Comparison of ENCODE assay signal across 8 mouse cellular contexts in the genomic region with DNA sequence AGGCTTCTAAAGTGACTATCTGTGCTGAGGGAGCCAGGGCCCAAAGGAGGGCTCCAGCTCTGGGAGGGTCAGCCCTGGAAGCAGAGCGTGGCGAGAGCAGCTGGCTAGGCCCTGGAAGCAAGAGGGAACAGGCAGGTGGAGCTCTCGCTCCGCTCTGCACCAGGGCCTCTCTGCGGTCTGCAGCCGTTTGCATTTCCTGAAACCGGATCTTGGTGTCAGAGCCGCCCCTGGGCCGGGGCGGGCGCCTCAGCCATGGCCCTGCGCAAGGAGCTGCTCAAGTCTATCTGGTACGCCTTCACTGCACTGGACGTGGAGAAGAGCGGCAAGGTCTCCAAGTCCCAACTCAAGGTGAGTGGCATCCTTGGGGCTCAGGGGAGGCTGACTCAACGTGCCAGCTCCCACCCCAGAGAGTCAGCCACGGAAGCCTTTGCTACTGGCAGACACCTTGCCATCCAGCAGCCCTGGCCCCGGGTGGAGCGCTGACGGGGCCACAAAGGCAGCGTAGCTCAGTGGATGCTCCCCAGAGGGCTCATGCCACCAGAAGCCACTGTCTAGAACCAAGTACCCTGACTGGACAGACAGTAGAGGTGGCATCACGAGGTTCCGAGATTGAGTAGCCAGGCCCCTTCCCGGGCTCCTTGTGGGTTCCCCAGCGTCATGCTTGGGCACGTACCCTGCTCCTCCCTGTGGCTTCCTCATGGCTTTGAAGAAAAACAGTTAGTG. TPM values are rescaled to one million over a fixed set of nuclear protein-coding genes. Genes with fewer than 3 reads are reported as not detected.
DNase-seq lines count a peak whose midpoint lies in the region; ATAC-seq and TF ChIP-seq lines count a peak whose summit lies in the region.

A gene (plus strand): TSS at position 188 of the 723 bp plus-strand sequence.

- peak; percentile 47 for DNase-seq in layer of hippocampus, adult 11-12 months (ENCODE audit: low spot score)
- DNase-seq in layer of hippocampus, adult 9-10 months (ENCODE audit: low spot score), result no peak
- peak; percentile 77 for DNase-seq in embryo, embryonic 9.5 days (ENCODE audit: extremely low spot score)
- DNase-seq in heart, adult 18-20 months, result peak; percentile 80 to 89
- DNase-seq in natural killer cell, adult 2 months (ENCODE audit: low spot score in 2 of 2), result peak; percentile 80 to 82
- DNase-seq in stomach, postnatal 0 days (ENCODE audit: low spot score), result peak; percentile 86

- peak; percentile 61; the same call in 1 of the 2 replicates for ATAC-seq in intestine, postnatal 0 days
- ATAC-seq in liver, embryonic 15.5 days (ENCODE audit: insufficient read depth), result peak; percentile 66
- ATAC-seq in stomach, postnatal 0 days (ENCODE audit: low FRiP score, low TSS enrichment), result peak; percentile 87

- TF ChIP-seq CTCF in intestine, postnatal 0 days (IDR thresholded peaks at IDR 0.05; ENCODE audit: low read depth), result peak; percentile 84
- TF ChIP-seq CTCF in stomach, postnatal 0 days (IDR thresholded peaks at IDR 0.05; ENCODE audit: low read depth), result peak; percentile 85

- H3K27me3 ChIP-seq in intestine, postnatal 0 days (replicated peaks; ENCODE audit: control insufficient read depth, insufficient read depth, low read length), result no peaks in the 10 kb centered on the region
- no peaks in the 10 kb centered on the region for H3K27me3 ChIP-seq in liver, embryonic 15.5 days
- no peaks in the 10 kb centered on the region for H3K27me3 ChIP-seq in stomach, postnatal 0 days (ENCODE audit: control insufficient read depth, insufficient read depth, low read length)

- TF ChIP-seq EP300 in stomach, postnatal 0 days (optimal IDR thresholded peaks at IDR 0.05), result no peak

- no peaks in the 10 kb centered on the region for H3K9me3 ChIP-seq in intestine, postnatal 0 days (ENCODE audit: control insufficient read depth)
- no peaks in the 10 kb centered on the region for H3K9me3 ChIP-seq in liver, embryonic 15.5 days (replicated peaks)
- H3K9me3 ChIP-seq in stomach, postnatal 0 days (ENCODE audit: control insufficient read depth, low read length), result no peaks in the 10 kb centered on the region

- H3K27ac ChIP-seq in intestine, postnatal 0 days (ENCODE audit: low read depth, low read length), result no peak within 1 kb of the TSS
- peak within 1 kb of the TSS; percentile 70 for H3K27ac ChIP-seq in liver, embryonic 15.5 days (replicated peaks)
- H3K27ac ChIP-seq in stomach, postnatal 0 days (replicated peaks), result peak within 1 kb of the TSS; percentile 88

- H3K36me3 ChIP-seq in intestine, postnatal 0 days (ENCODE audit: control insufficient read depth, insufficient read depth), result peaks cover 8% of the 10 kb centered on the region
- 0 out of 2 replicates have a peak, but pooled peaks cover 2% of the 10 kb centered on the region for H3K36me3 ChIP-seq in liver, embryonic 15.5 days (replicated peaks)
- H3K36me3 ChIP-seq in stomach, postnatal 0 days (ENCODE audit: control insufficient read depth, insufficient read depth, low read length), result no peaks in the 10 kb centered on the region

- peak within 1 kb of the TSS; percentile 26 for H3K4me3 ChIP-seq in intestine, postnatal 0 days (ENCODE audit: low read depth, low read length)
- H3K4me3 ChIP-seq in liver, embryonic 15.5 days (replicated peaks), result peak within 1 kb of the TSS; percentile 56
- H3K4me3 ChIP-seq in stomach, postnatal 0 days (ENCODE audit: low read depth, low read length), result peak within 1 kb of the TSS; percentile 44

- H3K9ac ChIP-seq in intestine, postnatal 0 days (ENCODE audit: low read depth, low read length), result peak within 1 kb of the TSS; percentile 48; the same call in 1 of the 2 replicates
- H3K9ac ChIP-seq in liver, embryonic 15.5 days, result peak within 1 kb of the TSS; percentile 55
- H3K9ac ChIP-seq in stomach, postnatal 0 days (ENCODE audit: low read length), result peak within 1 kb of the TSS; percentile 74

- no peaks in the 10 kb centered on the region for H3K4me1 ChIP-seq in intestine, postnatal 0 days (replicated peaks; ENCODE audit: control insufficient read depth, insufficient read depth, low read length)
- peaks cover 53% of the 10 kb centered on the region for H3K4me1 ChIP-seq in liver, embryonic 15.5 days (replicated peaks)
- H3K4me1 ChIP-seq in stomach, postnatal 0 days (replicated peaks; ENCODE audit: control insufficient read depth, insufficient read depth), result peaks cover 2% of the 10 kb centered on the region; the same call in 1 of the 2 replicates

- 22% methylated on average over 26 of the region's 26 CpGs for WGBS in intestine, postnatal 0 days
- 5% methylated on average over 26 of the region's 26 CpGs for WGBS in liver, embryonic 15.5 days (ENCODE audit: insufficient replicate concordance)
- 15% methylated on average over 26 of the region's 26 CpGs for WGBS in stomach, postnatal 0 days

- H3K4me2 ChIP-seq in intestine, postnatal 0 days (replicated peaks; ENCODE audit: low read depth), result peak within 1 kb of the TSS; percentile 61
- H3K4me2 ChIP-seq in liver, embryonic 15.5 days, result peak within 1 kb of the TSS; percentile 71
- H3K4me2 ChIP-seq in stomach, postnatal 0 days (replicated peaks; ENCODE audit: low read depth), result peak within 1 kb of the TSS; percentile 64

RNA-seq across cellular contexts. Expression of the gene that starts here (rescaled TPM):
- 1 to 10 TPM; 3.2 to 3.3 TPM for total RNA-seq in heart, adult 18-20 months (2021)
- 1.7 TPM in 2 replicates for polyA plus RNA-seq in intestine, postnatal 0 days (2015; fragmentation: Nextera tagmentation; extraction: Ambion mirVana)
- polyA plus RNA-seq in liver, embryonic 15.5 days (2015; fragmentation: Nextera tagmentation; extraction: Ambion mirVana), result 10.4 and 10.9 TPM in 2 replicates
- 11.4 and 12.0 TPM in 2 replicates for polyA plus RNA-seq in stomach, postnatal 0 days (2015; fragmentation: Nextera tagmentation; extraction: Ambion mirVana)
